Mouse (Mus musculus): ENCODE results near the gene Prpf38b.

- TF ChIP-seq CTCF (IDR thresholded peaks at IDR 0.05; ENCODE audit: borderline replicate concordance, insufficient read depth, low read length) (no peak), POLR2A (IDR thresholded peaks at IDR 0.05; ENCODE audit: low read depth, low read length) (no peak)
Measured at GRCm38 (mm10) chr3:108870631-108871030, 40.9 kb downstream of the Prpf38b start.
